Mouse (Mus musculus): ENCODE measurements around the gene Pde7b. TPM values are rescaled to one million over a fixed set of nuclear protein-coding genes. Genes with fewer than 3 reads are reported as not detected.

The Pde7b gene
- polyA plus RNA-seq, 1 experiment from 2014 or later: 9.5 TPM

GRCm38 (mm10) chr10:20571521-20571920 is 153.4 kb downstream of the Pde7b start:
- H3K27me3 ChIP-seq: no peaks in the 10 kb centered on the region
- no peaks in the 10 kb centered on the region for H3K9me3 ChIP-seq
- H3K4me3 ChIP-seq: no peak overlapping the region
- peaks cover 17% of the 10 kb centered on the region for H3K4me1 ChIP-seq
- no peak overlapping the region for H3K9ac ChIP-seq
- H3K27ac ChIP-seq: no peak overlapping the region
- H3K36me3 ChIP-seq: no peaks in the 10 kb centered on the region
- no peak overlapping the region for H3K4me2 ChIP-seq (replicated peaks)
- 84% methylated on average over 2 of the region's 2 CpGs for WGBS
- ATAC-seq (ENCODE audit: low FRiP score, low read depth): no peak

GRCm38 (mm10) chr10:20568630-20569029 is 156.2 kb downstream of the Pde7b start:
- Histone ChIP-seq H3K4me2 (replicated peaks) (no peak overlapping the region), H3K27ac (no peak overlapping the region), H3K36me3 (no peaks in the 10 kb centered on the region), H3K9me3 (no peaks in the 10 kb centered on the region), H3K4me3 (no peak overlapping the region), H3K4me1 (peaks cover 17% of the 10 kb centered on the region), H3K9ac (no peak overlapping the region), H3K27me3 (no peaks in the 10 kb centered on the region)
- no peak for ATAC-seq (ENCODE audit: low FRiP score, low read depth)
- 54% methylated on average over 6 of the region's 6 CpGs for WGBS

- H3K9me3 ChIP-seq: no peaks in the 10 kb centered on the region
- H3K36me3 ChIP-seq: no peaks in the 10 kb centered on the region
- peaks cover 22% of the 10 kb centered on the region for H3K4me1 ChIP-seq
- no peaks in the 10 kb centered on the region for H3K27me3 ChIP-seq
- no peak overlapping the region for H3K4me2 ChIP-seq (replicated peaks)
- no peak overlapping the region for H3K27ac ChIP-seq
- no peak overlapping the region for H3K4me3 ChIP-seq
- 66% methylated on average over 5 of the region's 5 CpGs for WGBS
- ATAC-seq (ENCODE audit: low FRiP score, low read depth): peak; percentile 59
- no peak overlapping the region for H3K9ac ChIP-seq
Measured at GRCm38 (mm10) chr10:20567684-20568236, 157.1 kb downstream of the Pde7b start.

GRCm38 (mm10) chr10:20556477-20556876 is 168.4 kb downstream of the Pde7b start:
- Histone ChIP-seq H3K27me3 (no peaks in the 10 kb centered on the region), H3K36me3 (no peaks in the 10 kb centered on the region), H3K27ac (no peak overlapping the region), H3K9ac (no peak overlapping the region), H3K9me3 (no peaks in the 10 kb centered on the region), H3K4me2 (replicated peaks) (no peak overlapping the region), H3K4me1 (peaks cover 17% of the 10 kb centered on the region), H3K4me3 (no peak overlapping the region)
- ATAC-seq (ENCODE audit: low FRiP score, low read depth): no peak
- WGBS: 34% methylated on average over 7 of the region's 7 CpGs

GRCm38 (mm10) chr10:20551341-20551740 is 173.5 kb downstream of the Pde7b start:
- Histone ChIP-seq H3K27ac (no peak overlapping the region), H3K27me3 (no peaks in the 10 kb centered on the region), H3K36me3 (no peaks in the 10 kb centered on the region), H3K9me3 (no peaks in the 10 kb centered on the region), H3K4me3 (no peak overlapping the region), H3K9ac (no peak overlapping the region), H3K4me2 (replicated peaks) (no peak overlapping the region), H3K4me1 (peaks cover 41% of the 10 kb centered on the region)
- ATAC-seq (ENCODE audit: low FRiP score, low read depth): no peak

GRCm38 (mm10) chr10:20550771-20551170 is 174.1 kb downstream of the Pde7b start:
- ATAC-seq (ENCODE audit: low FRiP score, low read depth): no peak
- WGBS: 49% methylated on average over 3 of the region's 3 CpGs
- H3K4me2 ChIP-seq (replicated peaks): no peak overlapping the region

GRCm38 (mm10) chr10:20550161-20550560 is 174.7 kb downstream of the Pde7b start:
- Histone ChIP-seq H3K27me3 (no peaks in the 10 kb centered on the region), H3K4me3 (no peak overlapping the region), H3K27ac (no peak overlapping the region), H3K4me2 (replicated peaks) (no peak overlapping the region), H3K9me3 (no peaks in the 10 kb centered on the region), H3K9ac (no peak overlapping the region), H3K4me1 (peaks cover 44% of the 10 kb centered on the region), H3K36me3 (no peaks in the 10 kb centered on the region)
- 67% methylated on average over 5 of the region's 5 CpGs for WGBS
- no peak for ATAC-seq (ENCODE audit: low FRiP score, low read depth)

More at GRCm38 (mm10) chr10:20550771-20551170, 174.1 kb downstream of the Pde7b start:
- Histone ChIP-seq H3K27ac (no peak overlapping the region), H3K27me3 (no peaks in the 10 kb centered on the region), H3K4me3 (no peak overlapping the region), H3K36me3 (no peaks in the 10 kb centered on the region), H3K9ac (no peak overlapping the region), H3K9me3 (no peaks in the 10 kb centered on the region), H3K4me1 (peaks cover 44% of the 10 kb centered on the region)

- Histone ChIP-seq H3K27ac (peak overlapping the region; percentile 44; the same call in 1 of the 2 replicates), H3K4me1 (peaks cover 44% of the 10 kb centered on the region), H3K9ac (peak overlapping the region; percentile 67; the same call in 1 of the 2 replicates), H3K27me3 (no peaks in the 10 kb centered on the region), H3K9me3 (no peaks in the 10 kb centered on the region), H3K36me3 (no peaks in the 10 kb centered on the region), H3K4me3 (peak overlapping the region; percentile 44; the same call in 1 of the 2 replicates), H3K4me2 (replicated peaks) (peak overlapping the region; percentile 74)
- WGBS: 26% methylated on average over 13 of the region's 13 CpGs
- no peak for ATAC-seq (ENCODE audit: low FRiP score, low read depth)
Measured at GRCm38 (mm10) chr10:20548833-20549710, 175.8 kb downstream of the Pde7b start.

GRCm38 (mm10) chr10:20547951-20548551 is 176.8 kb downstream of the Pde7b start:
- Histone ChIP-seq H3K36me3 (no peaks in the 10 kb centered on the region), H3K4me1 (peaks cover 44% of the 10 kb centered on the region), H3K9me3 (no peaks in the 10 kb centered on the region), H3K27me3 (no peaks in the 10 kb centered on the region), H3K27ac (peak overlapping the region; percentile 44; the same call in 1 of the 2 replicates), H3K4me2 (replicated peaks) (peak overlapping the region; percentile 74), H3K9ac (peak overlapping the region; percentile 67), H3K4me3 (peak overlapping the region; percentile 44)
- peak; percentile 55; the same call in 1 of the 2 replicates for ATAC-seq (ENCODE audit: low FRiP score, low read depth)
- WGBS: 2% methylated on average over 19 of the region's 19 CpGs

GRCm38 (mm10) chr10:20543121-20543520 is 181.8 kb downstream of the Pde7b start:
- Histone ChIP-seq H3K9ac (no peak overlapping the region), H3K9me3 (no peaks in the 10 kb centered on the region), H3K4me2 (replicated peaks) (no peak overlapping the region), H3K27ac (no peak overlapping the region), H3K27me3 (no peaks in the 10 kb centered on the region), H3K4me3 (no peak overlapping the region), H3K4me1 (peaks cover 20% of the 10 kb centered on the region), H3K36me3 (no peaks in the 10 kb centered on the region)
- no peak for ATAC-seq (ENCODE audit: low FRiP score, low read depth)
- 49% methylated on average over 3 of the region's 3 CpGs for WGBS

GRCm38 (mm10) chr10:20533811-20534210 is 191.1 kb downstream of the Pde7b start:
- Histone ChIP-seq H3K4me2 (replicated peaks) (no peak overlapping the region), H3K36me3 (no peaks in the 10 kb centered on the region), H3K27me3 (no peaks in the 10 kb centered on the region), H3K9ac (no peak overlapping the region), H3K27ac (no peak overlapping the region), H3K9me3 (no peaks in the 10 kb centered on the region), H3K4me3 (no peak overlapping the region), H3K4me1 (peaks cover 10% of the 10 kb centered on the region; the same call in 1 of the 2 replicates)
- no peak for ATAC-seq (ENCODE audit: low FRiP score, low read depth)
- WGBS: 23% methylated on average over 5 of the region's 5 CpGs

GRCm38 (mm10) chr10:20531921-20532320 is 193.0 kb downstream of the Pde7b start:
- Histone ChIP-seq H3K36me3 (no peaks in the 10 kb centered on the region), H3K4me3 (no peak overlapping the region), H3K9me3 (no peaks in the 10 kb centered on the region), H3K4me2 (replicated peaks) (no peak overlapping the region), H3K4me1 (peaks cover 17% of the 10 kb centered on the region), H3K27me3 (no peaks in the 10 kb centered on the region), H3K27ac (no peak overlapping the region), H3K9ac (no peak overlapping the region)
- 90% methylated on average over 5 of the region's 5 CpGs for WGBS
- no peak for ATAC-seq (ENCODE audit: low FRiP score, low read depth)
